Mouse (Mus musculus): Measurements from ENCODE around the gene P2ry10. TPM values are rescaled to one million over a fixed set of nuclear protein-coding genes. Genes with fewer than 3 reads are reported as not detected.
"Not testable (repeated sequence)": the region's sequence is repeated elsewhere in the genome, so short reads cannot be mapped to it uniquely, and the experiment has no call there.

The P2ry10 gene
- polyA plus RNA-seq (2012; rRNA removed), result 1.3 and 1.7 TPM in 2 replicates

DNA sequence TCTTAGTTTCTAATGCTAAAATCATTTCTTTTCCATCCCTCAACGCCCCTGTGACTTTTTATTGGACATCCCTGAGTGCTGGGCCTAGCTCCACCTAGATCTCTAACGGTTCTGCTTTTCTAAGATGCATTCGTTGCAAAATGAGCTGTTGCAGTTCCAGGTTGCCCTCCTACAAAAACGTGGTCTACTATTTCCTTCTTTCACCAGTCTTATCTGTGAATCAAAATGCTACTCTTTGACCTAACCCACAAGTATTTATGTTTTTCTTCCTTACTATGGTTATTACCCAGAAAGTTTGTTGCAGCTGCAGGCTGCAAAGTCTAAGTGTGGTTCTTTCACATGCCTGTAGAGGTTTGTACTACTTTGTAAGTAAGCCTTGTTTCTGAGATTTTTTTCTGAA is at the start of gene P2ry10:
P2ry10 (plus strand) TSS at position 316 of the 400 bp plus-strand sequence.
- no peak for DNase-seq (ENCODE audit: low read depth, low spot score)
- WGBS, result 39% methylated on average over 4 of the region's 4 CpGs

DNA sequence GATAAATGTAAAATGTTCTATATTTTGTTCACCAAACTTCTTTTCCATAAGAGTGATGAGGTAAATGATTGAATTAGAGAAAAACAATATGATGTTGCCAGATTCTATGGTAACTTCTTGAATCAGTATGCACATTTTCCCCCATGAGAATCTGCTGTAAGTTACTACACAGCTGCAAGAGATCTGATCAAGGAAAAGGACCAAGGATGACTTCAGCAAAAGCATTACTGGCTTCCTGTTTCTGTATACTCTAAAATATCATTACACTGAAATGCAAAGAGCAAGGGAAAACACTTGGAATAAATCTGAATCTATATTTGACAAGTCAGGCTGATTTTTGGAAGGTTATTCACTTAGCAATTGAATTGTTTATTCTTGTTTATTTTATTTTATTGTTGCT is 49.1 kb upstream of the P2ry10 start:
- no peak for DNase-seq (ENCODE audit: low read depth, low spot score)

DNA sequence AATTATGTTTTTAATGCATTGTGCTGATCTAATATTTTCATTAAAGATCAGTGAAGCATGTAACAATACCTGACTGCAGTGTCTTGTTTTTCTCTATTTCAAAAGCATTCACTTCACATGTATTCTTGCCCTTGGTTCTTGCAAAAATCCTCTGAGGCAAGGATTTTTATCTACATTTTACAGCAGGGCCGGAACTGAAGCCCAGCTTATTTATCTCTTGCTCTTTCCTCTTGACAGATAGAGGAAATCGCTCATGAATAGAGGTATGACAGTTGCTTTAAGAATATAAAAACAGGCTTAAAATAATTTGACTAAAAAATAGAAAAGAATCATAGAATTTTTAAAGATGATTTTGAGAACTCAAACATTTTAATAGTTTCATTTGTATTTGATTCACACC is 48.7 kb upstream of the P2ry10 start:
- WGBS, result 70% methylated on average over 2 of the region's 2 CpGs
- no peak for DNase-seq (ENCODE audit: low read depth, low spot score)

DNA sequence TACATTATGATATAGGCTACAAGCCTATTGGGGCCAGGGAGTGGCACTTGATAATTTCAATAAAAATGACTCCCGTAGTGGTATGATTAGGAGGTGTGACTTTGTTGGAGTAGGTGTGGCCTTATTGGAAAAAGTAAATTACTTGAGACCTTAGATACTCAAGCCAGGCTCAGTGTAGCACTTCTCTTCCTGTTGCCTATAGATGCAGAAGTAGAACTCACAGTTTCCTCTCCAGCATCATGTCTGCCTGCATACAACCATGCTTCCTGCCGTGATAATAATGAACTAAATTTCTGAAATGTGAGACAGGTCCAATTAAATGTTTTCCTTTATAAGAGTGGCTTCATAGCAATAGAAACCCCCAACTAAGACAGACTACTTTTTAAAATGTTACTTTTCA is 45.9 kb upstream of the P2ry10 start:
- WGBS, result 67% methylated on average over 2 of the region's 2 CpGs
- no peak for DNase-seq (ENCODE audit: low read depth, low spot score)

DNA sequence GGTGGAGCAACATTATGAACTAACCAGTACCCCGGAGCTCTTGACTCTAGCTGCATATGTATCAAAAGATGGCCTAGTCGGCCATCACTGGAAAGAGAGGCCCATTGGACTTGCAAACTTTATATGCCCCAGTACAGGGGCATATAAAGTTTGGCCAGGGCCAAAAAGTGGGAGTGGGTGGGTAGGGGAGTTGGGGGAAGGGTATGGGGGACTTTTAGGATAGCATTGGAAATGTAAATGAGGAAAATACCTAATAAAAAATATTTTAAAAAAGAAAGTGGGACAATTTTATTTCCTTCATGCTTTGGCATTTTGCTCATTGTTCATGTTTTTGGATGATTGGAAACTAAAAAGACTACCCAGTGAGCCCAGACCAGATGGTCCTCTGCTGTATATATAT is 4.9 kb upstream of the P2ry10 start:
- not testable (repeated sequence) for DNase-seq (ENCODE audit: low read depth, low spot score)
- 88% methylated on average over 2 of the region's 2 CpGs for WGBS

DNA sequence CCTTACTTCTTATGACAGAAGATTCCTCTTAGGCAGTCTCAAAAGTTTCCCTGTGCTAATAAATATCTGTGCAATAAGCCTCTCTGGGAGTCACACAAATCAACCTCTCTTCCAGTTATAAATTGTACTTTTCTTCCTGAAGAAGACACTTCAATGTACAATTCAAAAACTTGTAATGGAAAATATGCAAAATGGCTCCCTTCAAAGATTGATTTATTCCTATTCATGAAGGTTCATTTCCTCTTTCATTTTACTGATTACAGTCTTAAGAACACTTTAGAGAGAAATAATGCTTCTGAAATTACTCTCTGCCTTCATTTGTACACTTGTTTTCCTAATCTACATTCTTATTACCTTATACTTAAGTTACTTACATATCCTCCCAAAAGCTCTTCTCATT is 4.0 kb upstream of the P2ry10 start:
- no peak for DNase-seq (ENCODE audit: low read depth, low spot score)

DNA sequence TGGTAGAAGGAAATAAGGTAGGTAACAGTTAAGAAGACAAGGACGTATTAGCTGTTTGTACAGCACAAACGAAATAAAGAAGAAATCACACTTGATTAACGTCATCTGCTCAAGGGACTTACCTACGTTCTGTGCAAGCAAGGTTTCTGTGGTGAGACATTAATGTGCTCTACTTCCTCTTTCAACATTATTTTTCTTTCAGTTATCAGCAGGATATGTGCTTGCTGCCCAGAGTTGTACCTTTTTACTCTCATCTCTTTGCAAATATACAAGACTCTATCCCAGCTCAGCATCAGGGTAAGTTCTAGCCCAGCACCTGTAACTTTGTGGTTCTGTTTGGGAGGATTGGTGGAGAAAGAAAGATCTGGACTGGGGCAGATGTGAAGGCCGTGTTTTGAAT is 839 bp downstream of the P2ry10 start:
- 67% methylated on average over 5 of the region's 5 CpGs for WGBS
- DNase-seq (ENCODE audit: low read depth, low spot score), result no peak

DNA sequence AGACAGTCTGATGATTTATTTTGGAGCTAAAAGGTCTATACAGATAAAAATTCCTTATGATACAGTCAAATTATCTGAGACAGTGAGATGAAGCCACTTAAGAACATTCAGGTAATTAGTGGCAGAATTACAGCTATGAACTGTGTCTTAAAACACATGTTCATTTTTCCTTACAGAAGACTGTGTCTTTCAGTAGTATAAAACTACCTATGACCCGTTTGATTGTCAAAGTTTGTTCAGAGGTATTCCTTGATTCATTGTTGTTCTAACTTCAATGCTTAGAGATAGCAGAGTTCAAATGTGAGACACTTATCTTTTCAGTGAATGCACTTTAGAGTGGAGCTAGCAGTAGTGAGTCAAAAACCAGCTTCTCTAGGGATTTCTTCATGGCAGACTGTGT is 1.6 kb downstream of the P2ry10 start:
- 55% methylated on average over 1 of the region's 1 CpGs for WGBS
- no peak for DNase-seq (ENCODE audit: low read depth, low spot score)

DNA sequence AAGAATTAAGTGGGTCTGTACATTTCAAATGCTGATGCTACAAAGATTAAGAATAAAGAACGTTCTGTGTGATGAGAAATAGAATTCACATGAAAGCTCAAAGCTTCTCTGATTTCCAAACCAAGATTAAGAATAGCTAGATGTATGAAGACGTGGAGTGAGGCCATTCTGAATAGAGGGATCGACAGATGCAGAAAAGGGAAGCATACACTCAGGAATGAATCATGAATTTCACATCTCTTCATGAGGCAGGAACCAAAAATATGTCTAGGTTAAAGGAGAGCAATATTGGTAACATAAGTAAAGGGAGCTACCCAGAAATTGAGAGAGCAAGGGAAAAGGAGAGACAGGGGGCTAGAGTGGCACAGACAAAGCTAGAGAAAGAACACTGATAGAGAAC is 7.3 kb downstream of the P2ry10 start:
- 75% methylated on average over 3 of the region's 3 CpGs for WGBS
- no peak for DNase-seq (ENCODE audit: low read depth, low spot score)

DNA sequence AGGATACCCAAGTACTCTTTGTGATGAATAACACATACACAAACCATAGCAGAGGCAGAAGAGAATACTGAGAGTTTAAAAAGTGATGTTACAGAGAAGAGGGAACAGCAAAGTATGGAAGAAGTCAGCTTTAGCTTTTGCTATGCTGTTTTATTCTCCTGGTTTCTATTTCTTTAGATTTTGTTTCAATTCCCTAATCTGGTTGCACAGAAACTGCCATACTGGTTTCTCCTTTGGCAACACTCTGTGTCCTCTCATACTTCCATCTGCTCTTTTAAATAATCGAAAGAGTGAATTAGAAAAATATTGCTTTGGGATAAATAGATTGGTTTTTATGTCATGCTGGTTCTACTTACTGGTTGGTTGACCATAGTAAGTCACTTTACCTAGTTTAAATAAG is 28.0 kb downstream of the P2ry10 start:
- WGBS, result 80% methylated on average over 1 of the region's 1 CpGs
- DNase-seq (ENCODE audit: low read depth, low spot score), result no peak

DNA sequence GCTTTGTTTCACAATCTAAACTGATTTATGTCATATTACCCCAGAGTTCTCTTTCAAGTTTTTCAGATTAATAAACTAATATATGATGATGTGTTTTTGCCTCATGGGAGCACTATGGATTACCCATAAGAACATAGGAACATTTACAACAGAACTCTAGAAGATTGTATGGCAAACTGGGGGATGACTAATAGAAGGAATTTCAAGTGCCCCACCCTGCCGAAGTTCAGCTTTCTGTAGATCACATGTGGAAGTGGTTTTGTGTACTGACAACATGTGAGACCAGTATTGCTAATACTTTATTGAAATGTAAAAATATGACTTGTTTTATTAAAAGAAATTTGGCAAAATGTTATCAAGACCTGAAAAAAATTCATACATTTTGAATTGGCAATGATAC is 28.7 kb downstream of the P2ry10 start:
- WGBS, result 47% methylated on average over 1 of the region's 1 CpGs
- no peak for DNase-seq (ENCODE audit: low read depth, low spot score)

DNA sequence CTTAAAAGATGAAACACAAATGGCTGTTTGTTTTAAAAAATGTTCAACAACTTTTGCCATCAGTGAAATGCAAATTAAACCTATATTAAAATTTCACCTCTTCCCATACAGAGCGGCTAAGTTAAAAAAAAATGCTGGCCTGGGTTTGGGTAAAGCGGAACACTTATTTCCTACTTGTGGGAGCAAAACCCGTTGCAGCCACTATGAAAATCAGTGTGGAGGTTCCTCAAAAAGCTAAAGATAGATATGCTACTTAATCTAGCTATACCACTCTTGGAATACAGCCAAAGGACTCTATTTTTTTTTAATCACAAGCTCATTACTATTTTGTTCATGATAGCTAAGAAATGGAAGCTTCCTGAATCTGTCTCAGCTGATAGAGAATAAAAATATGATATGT is 54.9 kb downstream of the P2ry10 start:
- 72% methylated on average over 3 of the region's 3 CpGs for WGBS
- no peak for DNase-seq (ENCODE audit: low read depth, low spot score)

DNA sequence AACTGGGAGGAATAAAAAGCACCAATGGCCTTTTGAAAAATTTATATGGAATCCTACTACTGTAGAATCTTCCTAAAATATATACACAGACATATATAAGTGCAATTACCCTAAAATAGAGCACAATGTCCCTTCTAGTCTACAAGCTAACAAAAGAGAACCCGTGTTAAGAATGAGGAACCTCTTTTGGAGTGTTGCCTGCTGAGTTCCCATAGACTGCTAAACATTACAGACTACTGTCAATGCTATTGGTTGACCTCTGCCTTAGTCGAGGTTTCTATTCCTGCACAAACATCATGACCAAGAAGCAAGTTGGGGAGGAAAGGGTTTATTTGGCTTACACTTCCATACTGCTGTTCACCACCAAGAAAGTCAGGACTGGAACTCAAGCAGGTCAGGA is 55.6 kb downstream of the P2ry10 start:
- no peak for DNase-seq (ENCODE audit: low read depth, low spot score)
- WGBS, result 64% methylated on average over 2 of the region's 2 CpGs

DNA sequence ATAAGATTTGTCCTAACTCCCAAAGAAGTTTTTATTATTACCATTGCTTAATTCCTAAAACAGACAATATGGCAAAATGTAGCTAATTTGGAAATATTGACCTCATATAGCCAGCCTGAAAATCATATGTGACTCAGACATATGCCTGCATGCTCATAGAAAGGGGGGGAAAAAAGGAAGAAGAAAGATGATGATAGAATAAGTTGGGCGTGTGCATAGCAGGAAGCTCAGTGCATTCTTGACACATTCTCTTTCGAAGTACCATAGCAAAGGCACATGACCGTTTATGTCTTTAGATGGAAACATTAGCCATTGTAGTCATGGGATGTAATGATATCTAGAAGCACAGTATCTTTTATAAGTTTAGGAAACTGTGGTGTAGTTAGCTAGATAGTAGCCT is 60.4 kb downstream of the P2ry10 start, which contains the start of gene P2ry10b:
P2ry10b (plus strand) TSS at position 247 of the 400 bp plus-strand sequence.
- 83% methylated on average over 3 of the region's 3 CpGs for WGBS
- DNase-seq (ENCODE audit: low read depth, low spot score), result no peak

DNA sequence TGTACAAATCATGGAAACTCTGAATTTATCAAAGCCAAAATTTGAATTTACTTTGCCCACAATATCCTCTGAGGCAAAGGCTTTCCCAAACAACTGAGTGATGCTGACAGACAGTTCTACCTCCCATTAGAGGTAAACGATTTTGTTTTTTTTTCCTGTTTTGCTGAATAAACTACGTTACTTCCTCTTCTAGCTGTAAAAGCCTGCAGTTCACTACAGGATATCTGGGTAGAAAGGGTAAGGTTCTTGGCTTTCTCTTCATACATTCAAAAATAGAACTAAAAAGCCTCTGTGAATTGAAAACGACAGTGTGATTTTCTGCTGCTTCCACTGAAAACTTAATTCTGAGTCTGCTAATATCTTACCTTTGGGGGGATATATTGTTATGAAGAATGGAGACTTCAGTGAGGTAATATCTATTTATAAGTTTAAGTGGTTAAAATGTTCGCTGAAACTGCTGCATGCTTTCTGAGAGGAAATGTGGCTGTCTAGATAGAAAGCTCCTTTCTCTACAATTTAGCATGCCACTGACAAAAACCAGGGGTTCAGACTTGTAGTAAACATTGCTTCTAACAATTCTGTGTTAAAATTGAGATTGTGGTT is 61.2 kb downstream of the P2ry10 start:
- 62% methylated on average over 4 of the region's 4 CpGs for WGBS
- no peak for DNase-seq (ENCODE audit: low read depth, low spot score)

DNA sequence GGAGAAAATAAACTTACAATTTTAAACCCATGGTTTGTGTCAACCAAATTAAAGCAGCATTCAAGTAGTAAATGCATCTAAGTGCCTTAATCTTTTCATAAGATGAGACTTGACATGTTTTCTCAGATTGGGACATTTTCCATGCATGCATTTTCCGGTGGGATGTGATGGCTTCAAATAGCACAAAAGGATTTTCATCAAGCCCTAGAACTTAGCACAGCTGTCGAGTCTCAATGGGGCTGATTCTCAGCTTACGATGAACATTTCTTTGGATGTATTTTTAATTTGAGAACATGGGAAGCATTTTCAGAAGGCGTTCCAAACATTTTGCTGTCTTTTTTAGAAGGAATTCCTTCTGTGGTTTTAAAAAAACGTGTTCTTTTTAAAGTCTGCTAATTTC is 61.7 kb downstream of the P2ry10 start:
- DNase-seq (ENCODE audit: low read depth, low spot score), result no peak
- 58% methylated on average over 5 of the region's 5 CpGs for WGBS

DNA sequence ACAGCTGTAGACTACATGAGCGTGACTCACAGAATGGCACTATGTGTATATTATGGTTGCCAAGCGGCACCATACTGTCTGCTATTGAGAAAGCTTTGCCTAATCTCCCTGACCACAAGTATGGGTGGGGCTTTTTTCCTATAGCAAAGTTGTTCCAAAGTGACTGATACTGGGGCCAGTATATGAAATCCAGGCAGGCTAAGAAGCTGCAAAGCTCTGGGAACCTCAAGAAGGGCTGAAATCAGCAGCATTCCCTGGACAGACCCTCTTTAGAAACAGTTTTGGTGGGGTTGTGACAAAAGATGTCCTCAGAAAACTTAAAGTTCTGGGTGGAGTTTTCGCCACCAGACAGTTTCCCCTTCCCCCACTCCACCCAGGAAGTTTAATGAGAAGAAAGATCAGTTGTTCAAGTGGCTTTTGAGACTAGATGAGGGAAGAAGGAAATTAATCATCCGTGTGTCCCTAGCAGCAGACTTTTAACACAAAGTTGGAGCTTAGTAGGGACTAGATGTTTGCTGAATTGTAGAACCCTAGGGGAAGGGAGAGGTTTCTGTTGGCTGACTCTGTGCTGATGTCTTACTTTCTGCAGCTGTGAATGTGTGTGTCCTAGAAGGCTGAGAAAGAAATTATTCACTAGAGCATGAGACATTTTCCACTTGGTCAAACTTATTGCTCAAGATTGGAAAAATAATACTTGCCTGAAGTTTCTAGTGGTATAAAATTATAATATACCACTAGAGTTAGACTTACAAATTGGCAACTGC is 62.6 kb downstream of the P2ry10 start:
- 33% methylated on average over 4 of the region's 4 CpGs for WGBS
- no peak for DNase-seq (ENCODE audit: low read depth, low spot score)

Other genes with a start within 250 kb of the P2ry10 start
- gene Rtl3, start 247.8 kb upstream of the P2ry10 start, polyA plus RNA-seq (2012; rRNA removed), result 0.05 and 0.15 TPM in 2 replicates
- 0.01 and 0.05 TPM in 2 replicates for gene Lpar4, start 167.9 kb upstream of the P2ry10 start, polyA plus RNA-seq (2012; rRNA removed)
- gene P2ry10b, start 60.4 kb downstream of the P2ry10 start, polyA plus RNA-seq (2012; rRNA removed), result 1.1 and 1.2 TPM in 2 replicates
- gene Gpr174, start 167.4 kb downstream of the P2ry10 start, polyA plus RNA-seq (2012; rRNA removed), result 0.20 and 0.33 TPM in 2 replicates

Measured in large intestine, adult 2 months (tissue).